8 mouse cellular contexts compared by ENCODE assay signal in the genomic region with DNA sequence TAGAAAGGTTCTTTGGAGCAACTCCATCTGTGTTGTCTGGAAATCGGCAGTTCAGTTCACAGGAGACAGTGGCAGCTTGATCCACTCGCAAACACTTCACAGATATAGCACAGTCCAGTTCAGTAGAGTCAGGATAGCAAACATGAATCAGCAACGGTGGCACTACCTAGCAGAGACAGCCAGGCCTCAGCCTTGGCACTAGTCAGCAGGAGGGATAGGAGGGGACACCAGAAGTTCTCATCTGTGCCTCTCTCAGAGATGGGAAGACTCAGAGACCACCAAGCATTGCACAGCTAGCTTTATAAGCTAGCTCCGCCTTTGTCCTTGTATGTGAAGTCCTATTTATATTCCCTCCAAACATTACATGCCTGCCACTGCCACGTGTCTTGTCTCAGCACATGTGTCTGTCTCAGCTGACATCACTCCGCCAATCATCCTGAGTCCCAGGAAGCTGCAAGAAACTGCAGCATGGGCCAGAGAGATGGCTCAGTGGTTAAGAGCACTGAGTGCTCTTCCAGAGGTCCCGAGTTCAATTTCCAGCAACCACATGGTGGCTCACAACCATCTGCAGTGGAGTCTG. TPM values are rescaled to one million over a fixed set of nuclear protein-coding genes. Genes with fewer than 3 reads are reported as not detected.
A peak's percentile ranks its signal among the peaks of the same experiment; 100 is the strongest.
DNase-seq lines count a peak whose midpoint lies in the region; ATAC-seq and TF ChIP-seq lines count a peak whose summit lies in the region.

No protein-coding gene starts in this region.

- H3K27ac ChIP-seq in cerebellum, adult 2 months (ENCODE audit: insufficient read depth, low read length) = no peak overlapping the region
- peak overlapping the region; percentile 78 for H3K27ac ChIP-seq in heart, postnatal 0 days (ENCODE audit: low read depth)
- peak overlapping the region; percentile 78 for H3K27ac ChIP-seq in liver, postnatal 0 days (ENCODE audit: low read depth)

- no peak overlapping the region for H3K9ac ChIP-seq in heart, postnatal 0 days (replicated peaks; ENCODE audit: low read depth, low read length)
- peak overlapping the region; percentile 55 for H3K9ac ChIP-seq in liver, postnatal 0 days (replicated peaks)

- H3K9me3 ChIP-seq in heart, postnatal 0 days (replicated peaks; ENCODE audit: control insufficient read depth, low read length) = no peaks in the 10 kb centered on the region
- no peaks in the 10 kb centered on the region for H3K9me3 ChIP-seq in liver, postnatal 0 days (ENCODE audit: low read length)

- no peak for TF ChIP-seq POLR2A in cerebellum, adult 2 months (IDR thresholded peaks at IDR 0.05; ENCODE audit: borderline replicate concordance, insufficient read depth, low read length)

- H3K4me3 ChIP-seq in cerebellum, adult 2 months (replicated peaks; ENCODE audit: insufficient read depth, low read depth, low read length) = peak overlapping the region; percentile 17
- H3K4me3 ChIP-seq in heart, postnatal 0 days (ENCODE audit: low read depth, low read length) = peak overlapping the region; percentile 31
- H3K4me3 ChIP-seq in liver, postnatal 0 days (ENCODE audit: low read depth, low read length) = peak overlapping the region; percentile 30

- no peak for DNase-seq in cerebellum, adult 2 months
- peak; percentile 58 for DNase-seq in CD4-positive helper T cell, adult 2 months (ENCODE audit: low read depth, low spot score)
- no peak for DNase-seq in heart, postnatal 0 days (ENCODE audit: low spot score)
- no peak for DNase-seq in liver, postnatal 0 days
- DNase-seq in adrenal gland, adult 8-10 months = no peak
- DNase-seq in kidney, adult 8-10 months = no peak
- DNase-seq in retina, embryonic 14.5 days (ENCODE audit: low spot score) = no peak

- no peak for ATAC-seq in cerebellum, adult (ENCODE audit: insufficient number of reproducible peaks, low FRiP score, low TSS enrichment)
- ATAC-seq in heart, postnatal 0 days (ENCODE audit: insufficient read depth, low read depth) = no peak
- no peak for ATAC-seq in liver, postnatal 0 days

- no peak for TF ChIP-seq EP300 in heart, postnatal 0 days (IDR thresholded peaks at IDR 0.05; ENCODE audit: low read depth)
- no peak for TF ChIP-seq EP300 in liver, postnatal 0 days (IDR thresholded peaks at IDR 0.05; ENCODE audit: low read depth)

- H3K27me3 ChIP-seq in cerebellum, adult 2 months (ENCODE audit: control insufficient read depth, insufficient read depth, low read length) = no peaks in the 10 kb centered on the region
- 0 out of 2 replicates have a peak, but pooled peaks cover 6% of the 10 kb centered on the region for H3K27me3 ChIP-seq in heart, postnatal 0 days (ENCODE audit: control insufficient read depth, insufficient read depth, low read length)
- H3K27me3 ChIP-seq in liver, postnatal 0 days (ENCODE audit: insufficient read depth, low read length) = no peaks in the 10 kb centered on the region

- 54% methylated on average over 7 of the region's 7 CpGs for WGBS in cerebellum, adult 2 months
- WGBS in heart, postnatal 0 days = 57% methylated on average over 7 of the region's 7 CpGs
- WGBS in liver, postnatal 0 days (ENCODE audit: insufficient replicate concordance) = 58% methylated on average over 7 of the region's 7 CpGs

- no peaks in the 10 kb centered on the region for H3K36me3 ChIP-seq in heart, postnatal 0 days (replicated peaks; ENCODE audit: control insufficient read depth, insufficient read depth, low read length)
- H3K36me3 ChIP-seq in liver, postnatal 0 days (replicated peaks; ENCODE audit: insufficient read depth, low read length) = no peaks in the 10 kb centered on the region

- peak overlapping the region; percentile 40 for H3K4me2 ChIP-seq in heart, postnatal 0 days (ENCODE audit: low read depth, low read length)
- peak overlapping the region; percentile 55 for H3K4me2 ChIP-seq in liver, postnatal 0 days (ENCODE audit: low read depth, low read length)

- peaks cover 12% of the 10 kb centered on the region for H3K4me1 ChIP-seq in cerebellum, adult 2 months (ENCODE audit: control insufficient read depth, insufficient read depth, low read length)
- H3K4me1 ChIP-seq in heart, postnatal 0 days (ENCODE audit: control insufficient read depth, insufficient read depth) = peaks cover 12% of the 10 kb centered on the region
- H3K4me1 ChIP-seq in liver, postnatal 0 days (ENCODE audit: insufficient read depth) = peaks cover 14% of the 10 kb centered on the region

- no peak for TF ChIP-seq CTCF in cerebellum, adult 2 months (IDR thresholded peaks at IDR 0.05; ENCODE audit: borderline replicate concordance, insufficient read depth, low read depth, low read length)
- TF ChIP-seq CTCF in heart, postnatal 0 days (IDR thresholded peaks at IDR 0.05; ENCODE audit: low read depth) = no peak
- no peak for TF ChIP-seq CTCF in liver, postnatal 0 days (IDR thresholded peaks at IDR 0.05; ENCODE audit: low read depth)

RNA-seq across cellular contexts. Expression of a gene that starts 1.9 kb away (rescaled TPM):
- polyA plus RNA-seq in cerebellum, adult 2 months (2012; rRNA removed) = 404 and 437 TPM in 2 replicates
- 302 and 330 TPM in 2 replicates for total RNA-seq in heart, postnatal 0 days (2014; rRNA removed; ENCODE audit: low replicate concordance)
- 152 and 159 TPM in 2 replicates for polyA plus RNA-seq in heart, postnatal 0 days (2015; fragmentation: Nextera tagmentation; extraction: Ambion mirVana)
- 52.5 and 69.5 TPM in 2 replicates for polyA plus RNA-seq in liver, postnatal 0 days (2015; fragmentation: Nextera tagmentation; extraction: Ambion mirVana)
- 100 to 1,000 TPM; 172 to 218 (median 206) TPM for total RNA-seq in adrenal gland, adult 8-10 months (2022)

RNA-seq across cellular contexts. Expression of a gene that starts 23.5 kb away (rescaled TPM):
- 98.3 and 101 TPM in 2 replicates for polyA plus RNA-seq in cerebellum, adult 2 months (2012; rRNA removed)
- total RNA-seq in heart, postnatal 0 days (2014; rRNA removed; ENCODE audit: low replicate concordance) = 163 and 216 TPM in 2 replicates
- polyA plus RNA-seq in heart, postnatal 0 days (2015; fragmentation: Nextera tagmentation; extraction: Ambion mirVana) = 146 and 150 TPM in 2 replicates
- 102 and 111 TPM in 2 replicates for polyA plus RNA-seq in liver, postnatal 0 days (2015; fragmentation: Nextera tagmentation; extraction: Ambion mirVana)
- 100 to 1,000 TPM; 138 to 154 (median 143) TPM for total RNA-seq in adrenal gland, adult 8-10 months (2022)

RNA-seq across cellular contexts. Expression of a gene that starts 39.8 kb away (rescaled TPM):
- 12.6 and 15.4 TPM in 2 replicates for polyA plus RNA-seq in cerebellum, adult 2 months (2012; rRNA removed)
- 2.7 and 7.4 TPM in 2 replicates for total RNA-seq in heart, postnatal 0 days (2014; rRNA removed; ENCODE audit: low replicate concordance)
- 7.0 and 7.6 TPM in 2 replicates for polyA plus RNA-seq in heart, postnatal 0 days (2015; fragmentation: Nextera tagmentation; extraction: Ambion mirVana)
- 17.7 and 24.2 TPM in 2 replicates for polyA plus RNA-seq in liver, postnatal 0 days (2015; fragmentation: Nextera tagmentation; extraction: Ambion mirVana)
- total RNA-seq in adrenal gland, adult 8-10 months (2022) = 10 to 100 TPM in 2 of 4 experiments, 1 to 10 TPM in 2; 7.2 to 20.4 (median 14.7) TPM
